Mouse (Mus musculus): ENCODE measurements around the gene Herc2.

Herc2 gene

GRCm38 (mm10) chr7:56066634-56067033, 16.6 kb downstream of the Herc2 start:
- DNase-seq (ENCODE audit: low spot score): no peak

GRCm38 (mm10) chr7:56071724-56072123, 21.7 kb downstream of the Herc2 start:
- DNase-seq (ENCODE audit: low spot score): no peak

GRCm38 (mm10) chr7:56083034-56083433, 33.0 kb downstream of the Herc2 start:
- DNase-seq (ENCODE audit: low spot score): no peak

GRCm38 (mm10) chr7:56089097-56089496, 39.1 kb downstream of the Herc2 start:
- DNase-seq (ENCODE audit: low spot score): no peak

GRCm38 (mm10) chr7:56091445-56091844, 41.4 kb downstream of the Herc2 start:
- no peak for DNase-seq (ENCODE audit: low spot score)

GRCm38 (mm10) chr7:56102293-56102847, 52.4 kb downstream of the Herc2 start:
- DNase-seq (ENCODE audit: low spot score): no peak

- no peak for DNase-seq (ENCODE audit: low spot score)
These were observed 63.0 kb downstream of the Herc2 start for GRCm38 (mm10) chr7:56112999-56113398.

GRCm38 (mm10) chr7:56114148-56114547, 64.2 kb downstream of the Herc2 start:
- no peak for DNase-seq (ENCODE audit: low spot score)

GRCm38 (mm10) chr7:56120968-56121367, 71.0 kb downstream of the Herc2 start:
- DNase-seq (ENCODE audit: low spot score): no peak

- no peak for DNase-seq (ENCODE audit: low spot score)
These were observed 71.4 kb downstream of the Herc2 start for GRCm38 (mm10) chr7:56121425-56121824.

- DNase-seq (ENCODE audit: low spot score): no peak
These were observed 78.1 kb downstream of the Herc2 start for GRCm38 (mm10) chr7:56128080-56128479.

- DNase-seq (ENCODE audit: low spot score): no peak
These were observed 79.6 kb downstream of the Herc2 start for GRCm38 (mm10) chr7:56129577-56129976.

- DNase-seq (ENCODE audit: low spot score): no peak
These were observed 81.6 kb downstream of the Herc2 start for GRCm38 (mm10) chr7:56131548-56131947.

GRCm38 (mm10) chr7:56138706-56139105, 88.7 kb downstream of the Herc2 start:
- DNase-seq (ENCODE audit: low spot score): no peak

- no peak for DNase-seq (ENCODE audit: low spot score)
These were observed 96.4 kb downstream of the Herc2 start for GRCm38 (mm10) chr7:56146424-56146823.

- DNase-seq (ENCODE audit: low spot score): no peak
These were observed 98.9 kb downstream of the Herc2 start for GRCm38 (mm10) chr7:56148925-56149324.

GRCm38 (mm10) chr7:56151885-56152676, 102.1 kb downstream of the Herc2 start:
- no peak for DNase-seq (ENCODE audit: low spot score)

- no peak for DNase-seq (ENCODE audit: low spot score)
These were observed 103.2 kb downstream of the Herc2 start for GRCm38 (mm10) chr7:56153161-56153560.

GRCm38 (mm10) chr7:56153625-56154024, 103.6 kb downstream of the Herc2 start:
- DNase-seq (ENCODE audit: low spot score): no peak

- no peak for DNase-seq (ENCODE audit: low spot score)
These were observed 113.3 kb downstream of the Herc2 start for GRCm38 (mm10) chr7:56163316-56163715.

GRCm38 (mm10) chr7:56168713-56169112, 118.7 kb downstream of the Herc2 start:
- no peak for DNase-seq (ENCODE audit: low spot score)

- no peak for DNase-seq (ENCODE audit: low spot score)
These were observed 127.4 kb downstream of the Herc2 start for GRCm38 (mm10) chr7:56177371-56177770.

GRCm38 (mm10) chr7:56191041-56191440, 141.0 kb downstream of the Herc2 start:
- DNase-seq (ENCODE audit: low spot score): no peak

- DNase-seq (ENCODE audit: low spot score): no peak
These were observed 141.7 kb downstream of the Herc2 start for GRCm38 (mm10) chr7:56191661-56192060.

Data from embryo, embryonic 10 days (tissue).